Mouse (Mus musculus) heart, postnatal 36 days (tissue): Measurements from ENCODE around the gene Cbll1. TPM values are rescaled to one million over a fixed set of nuclear protein-coding genes. Genes with fewer than 3 reads are reported as not detected.

ENCODE experiments used
- DNase-seq, 2 experiments: peaks; one replicate each; pipeline ENCODE4 v3.0.0; 2021 to 2022
- intact Hi-C: fragments of 180-260 bp; cut with DNase I; formaldehyde crosslinking; loops from one replicate; pipeline ENCODE4 v1.15.1; 2025
- total RNA-seq, 2 experiments: library from RNA; stranded (reverse); gene quantifications; 2 replicates each; pipeline ENCODE4 v1.2.3; 2021

The Cbll1 gene
- 10 to 100 TPM in 1 of 2 experiments, 1 to 10 TPM in 1; 9.6 to 10.6 TPM for total RNA-seq

GRCm38 (mm10) chr12:31499314-31500131 is at the start of gene Cbll1:
TSS of gene Cbll1 (minus strand) at chr12:31499616.
- DNase-seq: peak; percentile 96 to 98
- intact Hi-C loops: loop anchor here (2.0 to 10.0 kb wide), 4 partner anchors 125 to 448 kb away; partner anchors contain the start of genes Cog5 and Dus4l

DNA sequence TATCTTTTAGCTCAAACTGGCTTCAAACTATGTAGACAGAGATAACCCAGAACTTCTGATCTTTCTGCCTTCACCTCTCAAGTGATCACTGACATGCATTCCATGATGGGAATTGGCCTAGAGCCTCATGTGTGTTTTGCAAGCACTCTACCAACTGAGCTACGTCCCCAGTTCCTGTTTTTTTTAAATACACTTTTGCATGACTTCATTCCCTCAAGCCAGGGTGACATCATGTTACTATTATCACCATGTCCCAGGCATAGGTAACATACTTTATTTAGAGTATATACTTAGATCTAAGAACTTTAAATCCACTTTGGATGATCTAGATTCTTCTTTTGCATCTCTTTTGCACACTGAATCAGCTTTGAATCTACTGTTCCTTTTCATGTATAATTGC is 46.6 kb upstream of the Cbll1 start:
- intact Hi-C loops: no loop called here
- no peak for DNase-seq

DNA sequence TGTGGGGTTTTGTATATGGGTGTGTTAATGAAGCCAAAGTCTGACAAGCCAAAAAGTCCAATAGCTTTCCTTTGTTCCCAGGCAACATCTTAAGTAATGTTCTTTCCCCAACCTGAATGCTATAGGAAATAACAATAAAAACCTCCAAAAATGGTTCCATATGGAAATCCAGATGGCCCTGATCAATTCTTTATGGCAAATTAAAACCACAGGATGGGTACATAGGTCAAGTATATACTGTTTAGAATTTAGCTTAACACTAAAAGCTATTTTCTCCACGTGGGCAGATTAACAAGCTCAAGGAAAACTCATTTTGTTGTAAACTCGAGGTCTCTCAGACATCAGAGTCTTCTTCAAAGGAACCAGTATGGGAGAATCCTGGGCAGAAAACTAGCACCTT is 45.8 kb upstream of the Cbll1 start:
- no peak for DNase-seq
- intact Hi-C loops: no loop called here

GRCm38 (mm10) chr12:31541541-31541940 is 42.1 kb upstream of the Cbll1 start:
- intact Hi-C loops: no loop called here
- no peak for DNase-seq

GRCm38 (mm10) chr12:31539783-31540182 is 40.4 kb upstream of the Cbll1 start:
- intact Hi-C loops: no loop called here

DNA sequence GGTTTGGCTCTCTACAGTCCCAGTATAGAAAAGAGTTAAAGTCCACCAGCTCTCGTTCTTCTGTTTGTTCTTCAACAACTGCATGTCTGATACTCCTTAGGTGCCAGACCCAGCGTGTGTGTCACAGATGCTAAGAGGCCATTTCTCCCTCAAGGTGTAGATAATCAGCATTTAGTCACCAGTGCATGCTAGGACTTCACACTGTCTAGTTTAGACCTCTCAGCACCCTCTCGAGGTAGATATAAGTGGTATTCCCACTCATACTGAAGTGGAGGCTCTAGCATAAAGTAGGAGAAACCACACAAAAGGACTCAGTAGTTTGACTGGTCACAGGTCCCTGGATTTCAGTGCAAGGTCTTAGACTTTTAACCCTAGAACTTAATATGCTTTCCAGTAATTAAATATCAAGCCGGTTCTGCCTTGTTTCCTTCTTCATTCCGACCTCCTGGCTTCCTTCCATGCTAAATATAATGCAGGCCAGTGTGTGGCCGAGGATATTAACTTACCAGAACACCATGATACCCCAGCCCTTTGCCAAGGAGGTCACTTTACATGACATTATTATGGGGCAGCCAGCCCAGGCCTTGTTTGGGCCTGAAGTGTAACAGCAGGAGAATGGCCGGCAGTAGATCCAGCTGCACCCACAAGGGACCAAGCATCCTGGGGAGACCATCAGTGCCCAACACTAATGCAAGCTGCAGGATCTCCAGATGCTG is 38.3 kb upstream of the Cbll1 start:
- DNase-seq: peak; percentile 17 to 20

More at GRCm38 (mm10) chr12:31539783-31540182, 40.4 kb upstream of the Cbll1 start:
- DNase-seq: no peak

DNA sequence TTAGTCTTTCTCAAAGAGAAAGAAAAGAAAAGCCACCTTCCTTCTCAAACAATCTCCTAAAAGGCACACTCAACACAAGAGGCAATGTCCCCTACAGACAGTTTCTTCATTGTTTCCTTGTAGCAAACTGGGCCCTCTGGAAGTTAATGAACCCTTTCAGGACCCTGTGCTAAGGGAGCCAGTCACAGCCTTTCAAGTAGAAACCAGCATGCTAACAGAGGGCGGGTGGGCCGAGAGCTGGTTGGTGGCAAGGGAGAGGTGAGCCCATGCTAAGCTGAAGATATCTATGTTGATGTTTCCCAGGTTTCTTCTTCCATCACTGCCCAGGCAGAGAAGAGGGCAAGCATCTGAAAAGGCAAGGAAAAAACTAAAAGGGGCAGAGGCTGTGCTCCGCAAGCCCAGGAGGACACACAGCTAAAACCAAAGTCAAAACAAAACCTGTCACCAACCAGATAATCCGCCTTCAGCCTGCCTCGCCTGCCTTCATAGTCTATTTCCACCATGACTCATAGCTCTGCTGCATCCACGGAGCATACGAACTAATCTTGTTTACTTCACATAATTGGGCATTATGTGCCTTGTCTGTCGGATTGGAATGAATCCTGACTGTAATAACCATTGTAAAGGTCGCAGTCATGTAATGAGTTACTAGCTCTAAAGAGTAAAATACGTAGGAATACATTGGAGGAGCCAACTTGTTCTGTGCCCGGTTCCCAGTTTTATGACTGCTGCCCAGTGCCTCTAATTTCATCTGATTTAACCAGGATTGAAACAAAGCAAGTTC is 34.8 kb upstream of the Cbll1 start:
- intact Hi-C loops: no loop called here
- no peak for DNase-seq

More for the DNA sequence above, 38.3 kb upstream of the Cbll1 start:
- intact Hi-C loops: no loop called here

- no peak for DNase-seq
- intact Hi-C loops: no loop called here
These were observed 33.9 kb upstream of the Cbll1 start for GRCm38 (mm10) chr12:31533218-31533908.

DNA sequence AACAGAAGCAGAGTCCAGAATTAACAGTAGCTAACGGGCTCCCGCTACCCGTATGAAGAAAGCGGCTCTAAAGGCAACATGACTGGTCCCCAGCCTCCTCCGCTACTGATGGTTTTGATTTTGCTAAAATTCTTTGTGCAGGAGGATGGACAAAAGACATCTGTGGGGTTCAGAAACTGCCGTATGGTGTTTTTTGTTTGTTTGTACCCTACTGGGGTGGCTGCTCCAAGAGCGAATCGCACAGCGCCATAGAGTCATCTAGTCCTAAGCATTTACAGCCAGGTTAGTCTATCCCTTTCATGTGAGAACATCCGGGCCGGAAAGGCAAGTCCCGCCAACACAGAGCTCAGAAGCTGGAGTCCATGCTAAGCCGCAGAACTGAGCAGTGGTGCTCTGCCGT is 32.6 kb upstream of the Cbll1 start:
- intact Hi-C loops: no loop called here
- DNase-seq: no peak

- intact Hi-C loops: no loop called here
- no peak for DNase-seq
These were observed 28.0 kb upstream of the Cbll1 start for GRCm38 (mm10) chr12:31527407-31527806.

- DNase-seq: no peak
- intact Hi-C loops: no loop called here
These were observed 22.0 kb upstream of the Cbll1 start for GRCm38 (mm10) chr12:31521371-31521770.

DNA sequence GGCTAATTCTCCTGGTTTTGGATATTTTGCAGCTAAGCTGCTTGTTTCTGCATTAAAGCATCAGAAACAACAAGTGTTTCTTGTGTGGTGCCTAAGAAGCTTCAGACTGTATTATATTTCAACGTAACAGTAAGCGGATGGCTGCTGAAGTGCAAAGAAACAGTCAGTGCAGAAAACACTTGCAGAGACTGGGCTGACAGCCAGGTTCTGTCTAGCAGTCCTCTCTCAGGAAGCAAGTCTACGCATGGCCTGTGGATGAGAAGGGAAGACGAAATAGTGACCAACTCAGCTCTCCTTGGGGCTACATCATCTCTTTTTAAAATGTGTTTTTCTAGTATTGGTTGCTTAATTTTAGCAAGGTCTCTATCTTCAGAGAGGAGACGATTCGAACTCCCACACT is 20.7 kb upstream of the Cbll1 start:
- DNase-seq: peak in 1 of 2 experiments; percentile 5
- intact Hi-C loops: no loop called here

- DNase-seq: no peak
- intact Hi-C loops: no loop called here
These were observed 14.5 kb upstream of the Cbll1 start for GRCm38 (mm10) chr12:31513724-31514503.

GRCm38 (mm10) chr12:31512634-31513411 is 13.4 kb upstream of the Cbll1 start:
- intact Hi-C loops: no loop called here
- DNase-seq: no peak

DNA sequence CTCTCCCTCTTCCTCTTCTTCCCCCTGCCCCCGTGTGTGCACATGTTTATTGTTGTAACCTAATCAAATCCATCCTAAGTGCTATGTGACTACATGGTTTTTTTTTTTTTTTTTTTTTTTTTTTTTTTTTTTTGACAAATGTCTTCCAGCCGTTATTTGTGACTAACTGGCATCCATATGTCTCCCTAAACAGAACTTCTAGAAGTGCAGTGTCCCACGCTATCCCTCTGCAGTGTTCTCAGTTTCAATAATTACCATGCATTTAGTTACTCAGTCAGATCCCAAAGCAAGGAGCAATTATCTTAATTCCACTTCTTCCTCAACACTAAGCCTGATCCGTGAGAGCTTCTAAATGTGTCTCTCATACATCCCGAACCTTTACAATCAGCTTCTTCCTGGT is 11.8 kb upstream of the Cbll1 start:
- intact Hi-C loops: no loop called here
- DNase-seq: no peak

DNA sequence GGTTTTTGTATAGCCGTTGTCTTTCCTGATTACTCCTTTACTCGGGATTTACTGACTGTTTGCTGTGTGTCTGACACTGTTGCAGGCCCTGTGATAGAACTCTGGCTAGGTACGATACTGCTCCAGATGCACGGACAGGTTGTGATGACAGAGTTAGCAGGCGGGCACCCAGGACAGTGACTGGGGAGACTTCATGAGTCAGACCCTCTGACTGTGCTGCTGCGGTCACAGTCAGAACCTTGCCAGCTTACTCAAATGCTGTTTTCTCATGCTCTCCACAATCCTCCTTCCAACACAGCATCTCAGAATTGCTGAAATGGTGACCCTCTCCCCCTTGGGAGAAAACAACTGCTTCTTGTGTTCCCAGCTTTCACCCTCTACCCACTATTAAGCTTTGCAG is 9.1 kb upstream of the Cbll1 start:
- DNase-seq: no peak
- intact Hi-C loops: loop anchor here (2.0 to 10.0 kb wide), 4 partner anchors 124 to 416 kb away; partner anchors contain the start of gene Bcap29

DNA sequence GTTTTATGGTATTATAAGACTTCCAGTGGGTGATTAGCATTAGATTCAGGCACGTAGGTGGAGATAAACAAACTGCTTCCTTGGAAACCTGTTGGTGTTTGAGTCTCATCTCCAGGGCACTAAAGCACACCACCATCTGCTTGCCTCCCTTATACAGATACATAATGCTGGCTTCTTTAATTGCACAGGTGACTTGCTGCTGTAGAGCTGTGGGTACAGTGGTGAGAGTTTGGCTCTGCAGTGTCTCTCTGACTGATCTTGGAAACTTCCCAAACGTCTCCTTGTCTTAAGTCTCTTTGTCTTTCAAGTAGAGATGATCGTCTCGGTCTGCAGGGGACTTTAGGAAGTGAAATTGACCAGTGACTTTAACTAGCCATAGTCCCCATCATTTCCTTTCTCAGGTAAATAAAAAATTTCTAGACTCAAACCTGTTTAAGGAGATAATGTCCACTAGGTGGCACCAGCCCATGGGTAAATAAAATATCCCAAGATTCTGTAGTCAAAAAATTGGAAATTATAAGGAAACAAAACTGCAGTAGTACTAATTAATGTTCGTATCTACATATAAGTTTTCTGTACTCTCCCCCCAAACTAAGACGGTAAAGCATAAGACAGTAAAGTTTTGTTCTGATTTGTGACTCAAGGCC is 8.4 kb upstream of the Cbll1 start:
- intact Hi-C loops: loop anchor here (1.0 to 10.0 kb wide), 5 partner anchors 124 to 417 kb away; partner anchors contain the start of gene Bcap29

GRCm38 (mm10) chr12:31503211-31503610 is 3.8 kb upstream of the Cbll1 start:
- intact Hi-C loops: loop anchor here (5.0 to 10.0 kb wide), 3 partner anchors 128 to 444 kb away; no protein-coding TSS in a partner anchor
- DNase-seq: no peak

More for the DNA sequence above, 8.4 kb upstream of the Cbll1 start:
- DNase-seq: no peak
